ENCODE assay signal across 22 mouse cellular contexts in genomic region chr11:56320293-56320692, GRCm38 (mm10).
DNase-seq lines count a peak whose midpoint lies in the region; ATAC-seq and TF ChIP-seq lines count a peak whose summit lies in the region.
"Had no signal": no experiment of that assay in that cellular context is flagged by ENCODE, and none has a peak within 500 bp of the region (broad histone marks: within the 10 kb centered on the region; RNA-seq: fewer than 3 reads in every experiment).

No protein-coding gene starts in this region.

- no peak overlapping the region for H3K4me2 ChIP-seq in lung, embryonic 14.5 days
- H3K4me2 ChIP-seq in lung, embryonic 16.5 days (ENCODE audit: low read depth, low read length) = no peak overlapping the region
- no peak overlapping the region for H3K4me2 ChIP-seq in lung, postnatal 0 days (replicated peaks; ENCODE audit: low read depth, low read length)

- no peak overlapping the region for H3K4me3 ChIP-seq in lung, embryonic 14.5 days (ENCODE audit: low read depth, low read length)
- no peak overlapping the region for H3K4me3 ChIP-seq in lung, adult 2 months (replicated peaks; ENCODE audit: extremely low read depth, low read depth, low read length)
- H3K4me3 ChIP-seq in lung, embryonic 16.5 days (ENCODE audit: low read length) = no peak overlapping the region
- no peak overlapping the region for H3K4me3 ChIP-seq in lung, postnatal 0 days (ENCODE audit: low read depth, low read length)

- H3K9me3 ChIP-seq in lung, embryonic 14.5 days (ENCODE audit: low read depth, low read length) = no peaks in the 10 kb centered on the region
- H3K9me3 ChIP-seq in lung, embryonic 16.5 days (ENCODE audit: control insufficient read depth, low read length) = no peaks in the 10 kb centered on the region
- H3K9me3 ChIP-seq in lung, postnatal 0 days (ENCODE audit: low read length) = no peaks in the 10 kb centered on the region

- TF ChIP-seq CTCF in lung, embryonic 14.5 days (IDR thresholded peaks at IDR 0.05; ENCODE audit: low read depth) = no peak
- no peak for TF ChIP-seq CTCF in lung, adult 2 months (IDR thresholded peaks at IDR 0.05; ENCODE audit: insufficient read depth, low read length)
- TF ChIP-seq CTCF in lung, postnatal 0 days (IDR thresholded peaks at IDR 0.05) = 0 out of 2 replicates have a peak, but pooled peaks have one; percentile 15

- TF ChIP-seq EP300 in lung, postnatal 0 days (IDR thresholded peaks at IDR 0.05) = 0 out of 2 replicates have a peak, but pooled peaks have one; percentile 14

- no peak for TF ChIP-seq POLR2A in lung, adult 2 months (IDR thresholded peaks at IDR 0.05; ENCODE audit: borderline replicate concordance, extremely low read depth, low read depth, low read length)

- no peak overlapping the region for H3K27ac ChIP-seq in lung, embryonic 14.5 days (ENCODE audit: low read depth)
- H3K27ac ChIP-seq in lung, embryonic 16.5 days (ENCODE audit: low read length) = no peak overlapping the region
- no peak overlapping the region for H3K27ac ChIP-seq in lung, postnatal 0 days (ENCODE audit: low read length)

- H3K4me1 ChIP-seq in lung, embryonic 14.5 days (ENCODE audit: insufficient read depth) = no peaks in the 10 kb centered on the region
- H3K4me1 ChIP-seq in lung, adult 2 months (ENCODE audit: control insufficient read depth, insufficient read depth, low read length) = no peaks in the 10 kb centered on the region
- H3K4me1 ChIP-seq in lung, embryonic 16.5 days (replicated peaks; ENCODE audit: control insufficient read depth, insufficient read depth, low read length) = no peaks in the 10 kb centered on the region
- H3K4me1 ChIP-seq in lung, postnatal 0 days (ENCODE audit: insufficient read depth, low read depth, low read length) = no peaks in the 10 kb centered on the region

- no peaks in the 10 kb centered on the region for H3K27me3 ChIP-seq in lung, embryonic 14.5 days (ENCODE audit: insufficient read depth, low read length)
- H3K27me3 ChIP-seq in lung, embryonic 16.5 days (ENCODE audit: control insufficient read depth, insufficient read depth, low read depth, low read length) = no peaks in the 10 kb centered on the region
- H3K27me3 ChIP-seq in lung, postnatal 0 days (replicated peaks; ENCODE audit: insufficient read depth, low read length) = no peaks in the 10 kb centered on the region
- H3K27me3 ChIP-seq: CH12.LX, Patski had no signal

- H3K36me3 ChIP-seq in lung, embryonic 14.5 days (ENCODE audit: insufficient read depth) = no peaks in the 10 kb centered on the region
- no peaks in the 10 kb centered on the region for H3K36me3 ChIP-seq in lung, embryonic 16.5 days (ENCODE audit: control insufficient read depth, insufficient read depth, low read length)
- H3K36me3 ChIP-seq in lung, postnatal 0 days (ENCODE audit: insufficient read depth, low read length) = no peaks in the 10 kb centered on the region
- H3K36me3 ChIP-seq: G1E had no signal

- no peak for ATAC-seq in lung, embryonic 14.5 days (ENCODE audit: insufficient read depth)
- peak; percentile 58; the same call in 1 of the 2 replicates for ATAC-seq in lung, embryonic 16.5 days (ENCODE audit: low read depth)
- 0 out of 2 replicates have a peak, but pooled peaks have one; percentile 53 for ATAC-seq in lung, postnatal 0 days
- ATAC-seq: activated CD4-positive, CD25-positive, alpha-beta regulatory T cell, adult 4 months; CD4-positive, CD25-positive, alpha-beta regulatory T cell, adult 4 months; Patski had no signal

- no peak overlapping the region for H3K9ac ChIP-seq in lung, embryonic 14.5 days
- H3K9ac ChIP-seq in lung, embryonic 16.5 days (ENCODE audit: low read length) = no peak overlapping the region
- H3K9ac ChIP-seq in lung, postnatal 0 days (replicated peaks; ENCODE audit: low read depth) = no peak overlapping the region

- 69% methylated on average over 3 of the region's 3 CpGs for WGBS in lung, embryonic 14.5 days
- 71% methylated on average over 3 of the region's 3 CpGs for WGBS in lung, adult 2 months
- WGBS in lung, embryonic 16.5 days = 56% methylated on average over 3 of the region's 3 CpGs
- 59% methylated on average over 3 of the region's 3 CpGs for WGBS in lung, postnatal 0 days

- DNase-seq in lung, embryonic 14.5 days = peak; percentile 26
- DNase-seq in lung, adult 2 months = no peak
- no peak for DNase-seq in lung, adult 18-20 months
- peak; percentile 62 for DNase-seq in lung, postnatal 0 days (ENCODE audit: low spot score)
- no peak for DNase-seq in lung, postnatal 25 days (ENCODE audit: low spot score)
- peak; percentile 20 for DNase-seq in lung, postnatal 36 days
- DNase-seq in lung, postnatal 4 days = no peak
- DNase-seq: adrenal gland, adult 2 months; adrenal gland, adult 8-10 months; adrenal gland, postnatal 10 days; adrenal gland, postnatal 14 days; adrenal gland, postnatal 25 days; adrenal gland, postnatal 36 days; B cell, adult 2 months; cerebellum, adult 11 months; cerebellum, adult 11-12 months had no signal

Comparison
In these comparisons a context has a peak if more than half of its experiments do, and no peak if none do; other contexts are left out.
1. DNase-seq: peak in lung, embryonic 14.5 days (single experiment), lung, postnatal 0 days (single experiment) and lung, postnatal 36 days (single experiment); none in lung, adult 2 months (single experiment), lung, adult 18-20 months (0 of 2), lung, postnatal 25 days (single experiment) and lung, postnatal 4 days (0 of 2).